Mouse (Mus musculus) megakaryocyte, embryonic 14.5 days (primary cell): ENCODE data around the gene Lbh.

Source experiments
- FLI1 ChIP-seq: IDR thresholded peaks from 2 replicates; pipeline ENCODE4 v1.6.1; 2012; ENCODE audit warnings: low read length, inconsistent platforms, mixed read lengths
- GATA1 ChIP-seq: IDR thresholded peaks from 3 replicates; pipeline ENCODE4 v1.6.1; 2012; ENCODE audit warnings: mixed read lengths, low read length, inconsistent platforms, borderline replicate concordance

DNA sequence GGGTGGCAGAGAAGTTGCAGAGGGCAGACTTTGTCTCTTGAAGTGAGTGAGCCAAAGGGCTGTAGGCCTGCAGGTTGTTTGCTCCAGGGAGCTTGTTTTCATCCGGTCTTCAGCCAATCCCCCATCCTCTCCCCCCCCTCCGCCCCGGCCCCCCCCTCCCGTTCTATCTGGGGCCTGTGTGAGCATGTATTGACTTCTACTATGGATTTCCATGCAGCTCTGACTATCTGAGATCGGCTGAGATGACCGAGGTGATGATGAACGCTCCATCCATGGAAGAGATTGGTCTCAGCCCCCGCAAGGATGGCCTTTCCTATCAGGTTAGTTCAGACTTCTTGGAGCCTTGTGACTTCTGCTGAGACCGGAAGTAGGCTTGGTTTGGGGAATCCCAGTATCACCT, 2.9 kb downstream of the Lbh start:
- TF ChIP-seq GATA1 (no peak), FLI1 (no peak)
